In genomic region chr11:113788183-113788789, GRCm38 (mm10) we compare ENCODE assay signal across 9 mouse cellular contexts. TPM values are rescaled to one million over a fixed set of nuclear protein-coding genes. Genes with fewer than 3 reads are reported as not detected.
DNase-seq lines count a peak whose midpoint lies in the region; ATAC-seq lines count a peak whose summit lies in the region.
"Had no signal": no experiment of that assay in that cellular context is flagged by ENCODE, and none has a peak within 500 bp of the region (broad histone marks: within the 10 kb centered on the region; RNA-seq: fewer than 3 reads in every experiment).

No protein-coding gene starts in this region.

- H3K36me3 ChIP-seq in hindbrain, embryonic 11.5 days (ENCODE audit: control insufficient read depth, insufficient read depth, low read length) = no peaks in the 10 kb centered on the region
- H3K36me3 ChIP-seq in hindbrain, embryonic 16.5 days (ENCODE audit: control insufficient read depth, insufficient read depth, low read length) = 0 out of 2 replicates have a peak, but pooled peaks cover 2% of the 10 kb centered on the region
- 0 out of 2 replicates have a peak, but pooled peaks cover 5% of the 10 kb centered on the region for H3K36me3 ChIP-seq in embryonic facial prominence, embryonic 13.5 days
- H3K36me3 ChIP-seq in kidney, embryonic 14.5 days (ENCODE audit: control insufficient read depth, insufficient read depth, low read length) = no peaks in the 10 kb centered on the region

- no peak overlapping the region for H3K9ac ChIP-seq in hindbrain, embryonic 11.5 days (ENCODE audit: low read depth, low read length)
- no peak overlapping the region for H3K9ac ChIP-seq in hindbrain, embryonic 16.5 days (ENCODE audit: low read depth, low read length)
- no peak overlapping the region for H3K9ac ChIP-seq in embryonic facial prominence, embryonic 13.5 days
- 0 out of 2 replicates have a peak overlapping the region, but pooled peaks have one; percentile 23 for H3K9ac ChIP-seq in kidney, embryonic 14.5 days (ENCODE audit: low read depth, low read length)
- H3K9ac ChIP-seq: heart, embryonic 13.5 days had no signal

- H3K4me1 ChIP-seq in hindbrain, embryonic 11.5 days (replicated peaks; ENCODE audit: control insufficient read depth, insufficient read depth, low read length) = peaks cover 32% of the 10 kb centered on the region
- H3K4me1 ChIP-seq in hindbrain, embryonic 16.5 days (ENCODE audit: control insufficient read depth, insufficient read depth, low read depth, low read length) = peaks cover 22% of the 10 kb centered on the region
- H3K4me1 ChIP-seq in embryonic facial prominence, embryonic 13.5 days = peaks cover 69% of the 10 kb centered on the region
- H3K4me1 ChIP-seq in kidney, embryonic 14.5 days (ENCODE audit: control insufficient read depth, insufficient read depth, low read length) = peaks cover 52% of the 10 kb centered on the region

- H3K4me3 ChIP-seq in hindbrain, embryonic 11.5 days (ENCODE audit: low read depth, low read length) = no peak overlapping the region
- no peak overlapping the region for H3K4me3 ChIP-seq in hindbrain, embryonic 16.5 days (ENCODE audit: low read length)
- H3K4me3 ChIP-seq in embryonic facial prominence, embryonic 13.5 days = no peak overlapping the region
- no peak overlapping the region for H3K4me3 ChIP-seq in kidney, embryonic 14.5 days (ENCODE audit: low read length)
- H3K4me3 ChIP-seq: heart, embryonic 13.5 days had no signal

- no peak overlapping the region for H3K4me2 ChIP-seq in hindbrain, embryonic 11.5 days (replicated peaks; ENCODE audit: low read depth, low read length)
- no peak overlapping the region for H3K4me2 ChIP-seq in hindbrain, embryonic 16.5 days (ENCODE audit: low read length)
- no peak overlapping the region for H3K4me2 ChIP-seq in embryonic facial prominence, embryonic 13.5 days
- no peak overlapping the region for H3K4me2 ChIP-seq in kidney, embryonic 14.5 days (replicated peaks; ENCODE audit: low read depth, low read length)
- H3K4me2 ChIP-seq: heart, embryonic 13.5 days had no signal

- no peaks in the 10 kb centered on the region for H3K9me3 ChIP-seq in hindbrain, embryonic 11.5 days (ENCODE audit: control insufficient read depth, low read length)
- H3K9me3 ChIP-seq in hindbrain, embryonic 16.5 days (ENCODE audit: control insufficient read depth, low read length) = no peaks in the 10 kb centered on the region
- H3K9me3 ChIP-seq in embryonic facial prominence, embryonic 13.5 days = no peaks in the 10 kb centered on the region
- no peaks in the 10 kb centered on the region for H3K9me3 ChIP-seq in kidney, embryonic 14.5 days (ENCODE audit: control insufficient read depth, low read length)
- H3K9me3 ChIP-seq: heart, embryonic 13.5 days had no signal

- no peaks in the 10 kb centered on the region for H3K27me3 ChIP-seq in hindbrain, embryonic 11.5 days (ENCODE audit: control insufficient read depth, insufficient read depth, low read length)
- no peaks in the 10 kb centered on the region for H3K27me3 ChIP-seq in hindbrain, embryonic 16.5 days (replicated peaks; ENCODE audit: control insufficient read depth, insufficient read depth, low read length)
- H3K27me3 ChIP-seq in embryonic facial prominence, embryonic 13.5 days = no peaks in the 10 kb centered on the region
- H3K27me3 ChIP-seq in kidney, embryonic 14.5 days (ENCODE audit: control insufficient read depth, insufficient read depth, low read length) = no peaks in the 10 kb centered on the region
- H3K27me3 ChIP-seq: heart, embryonic 13.5 days had no signal

- no peak for ATAC-seq in hindbrain, embryonic 11.5 days (ENCODE audit: low FRiP score)
- ATAC-seq in hindbrain, embryonic 16.5 days = no peak
- no peak for ATAC-seq in embryonic facial prominence, embryonic 13.5 days (ENCODE audit: insufficient number of reproducible peaks, insufficient read depth, low FRiP score, low TSS enrichment, low read depth)
- no peak for ATAC-seq in kidney, embryonic 14.5 days (ENCODE audit: low FRiP score, low TSS enrichment)

- 65% methylated on average over 2 of the region's 2 CpGs for WGBS in hindbrain, embryonic 11.5 days
- WGBS in hindbrain, embryonic 16.5 days = 90% methylated on average over 2 of the region's 2 CpGs
- WGBS in embryonic facial prominence, embryonic 13.5 days = 75% methylated on average over 2 of the region's 2 CpGs
- 73% methylated on average over 2 of the region's 2 CpGs for WGBS in kidney, embryonic 14.5 days

- H3K27ac ChIP-seq in hindbrain, embryonic 11.5 days (ENCODE audit: low read depth, low read length) = peak overlapping the region; percentile 51; the same call in 1 of the 2 replicates
- H3K27ac ChIP-seq in hindbrain, embryonic 16.5 days (ENCODE audit: low read depth, low read length) = no peak overlapping the region
- H3K27ac ChIP-seq in embryonic facial prominence, embryonic 13.5 days = peak overlapping the region; percentile 63
- H3K27ac ChIP-seq in kidney, embryonic 14.5 days (ENCODE audit: low read depth, low read length) = peak overlapping the region; percentile 70; the same call in 1 of the 2 replicates

- no peak for DNase-seq in hindbrain, embryonic 11.5 days (ENCODE audit: low spot score)
- DNase-seq in lung, postnatal 4 days = peak; percentile 73 to 88
- DNase-seq in right cerebral cortex, adult 18-20 months = no peak
- no peak for DNase-seq in urinary bladder, postnatal 36 days (ENCODE audit: low spot score in 2 of 2)
- no peak for DNase-seq in yolk sac, embryonic 10.5 days (ENCODE audit: low spot score)

RNA-seq across cellular contexts. Expression of gene Cdc42ep4, which starts 36.6 kb away (rescaled TPM):
- polyA plus RNA-seq in hindbrain, embryonic 11.5 days (2014; fragmentation: Nextera tagmentation; extraction: Ambion mirVana) = 64.5 and 68.6 TPM in 2 replicates
- polyA plus RNA-seq in hindbrain, embryonic 16.5 days (2015; fragmentation: Nextera tagmentation; extraction: Ambion mirVana) = 72.2 and 80.1 TPM in 2 replicates
- polyA plus RNA-seq in embryonic facial prominence, embryonic 13.5 days (2015; fragmentation: Nextera tagmentation; extraction: Ambion mirVana) = 108 and 119 TPM in 2 replicates
- polyA plus RNA-seq in kidney, embryonic 14.5 days (2014; fragmentation: Nextera tagmentation; extraction: Ambion mirVana) = 36.0 and 45.4 TPM in 2 replicates

Comparison
In these comparisons a context has a peak if more than half of its experiments do, and no peak if none do; other contexts are left out.
1. DNase-seq: peak in lung, postnatal 4 days (2 of 2); none in hindbrain, embryonic 11.5 days (single experiment), right cerebral cortex, adult 18-20 months (single experiment), urinary bladder, postnatal 36 days (0 of 2) and yolk sac, embryonic 10.5 days (single experiment).